Mouse (Mus musculus): ENCODE results near the gene Gm21970. TPM values are rescaled to one million over a fixed set of nuclear protein-coding genes. Genes with fewer than 3 reads are reported as not detected.

Gene Gm21970
- polyA plus RNA-seq, 1 experiment = 0.26 TPM

GRCm38 (mm10) chr16:91401569-91402165, 10.1 kb downstream of the Gm21970 start:
- DNase-seq (ENCODE audit: low spot score) = no peak

GRCm38 (mm10) chr16:91403784-91404183, 12.3 kb downstream of the Gm21970 start:
- DNase-seq (ENCODE audit: low spot score) = no peak

GRCm38 (mm10) chr16:91404187-91404586, 12.7 kb downstream of the Gm21970 start:
- no peak for DNase-seq (ENCODE audit: low spot score)

GRCm38 (mm10) chr16:91404828-91405577, 13.5 kb downstream of the Gm21970 start:
- no peak for DNase-seq (ENCODE audit: low spot score)

GRCm38 (mm10) chr16:91405640-91406584, 14.4 kb downstream of the Gm21970 start, which contains the start of gene Il10rb:
Il10rb (plus strand) TSS chr16:91406164.
- DNase-seq (ENCODE audit: low spot score) = peak; percentile 70

- no peak for DNase-seq (ENCODE audit: low spot score)
Measured at GRCm38 (mm10) chr16:91406585-91407220, 15.2 kb downstream of the Gm21970 start.

GRCm38 (mm10) chr16:91413102-91413844, 21.8 kb downstream of the Gm21970 start:
- DNase-seq (ENCODE audit: low spot score) = no peak

DNA sequence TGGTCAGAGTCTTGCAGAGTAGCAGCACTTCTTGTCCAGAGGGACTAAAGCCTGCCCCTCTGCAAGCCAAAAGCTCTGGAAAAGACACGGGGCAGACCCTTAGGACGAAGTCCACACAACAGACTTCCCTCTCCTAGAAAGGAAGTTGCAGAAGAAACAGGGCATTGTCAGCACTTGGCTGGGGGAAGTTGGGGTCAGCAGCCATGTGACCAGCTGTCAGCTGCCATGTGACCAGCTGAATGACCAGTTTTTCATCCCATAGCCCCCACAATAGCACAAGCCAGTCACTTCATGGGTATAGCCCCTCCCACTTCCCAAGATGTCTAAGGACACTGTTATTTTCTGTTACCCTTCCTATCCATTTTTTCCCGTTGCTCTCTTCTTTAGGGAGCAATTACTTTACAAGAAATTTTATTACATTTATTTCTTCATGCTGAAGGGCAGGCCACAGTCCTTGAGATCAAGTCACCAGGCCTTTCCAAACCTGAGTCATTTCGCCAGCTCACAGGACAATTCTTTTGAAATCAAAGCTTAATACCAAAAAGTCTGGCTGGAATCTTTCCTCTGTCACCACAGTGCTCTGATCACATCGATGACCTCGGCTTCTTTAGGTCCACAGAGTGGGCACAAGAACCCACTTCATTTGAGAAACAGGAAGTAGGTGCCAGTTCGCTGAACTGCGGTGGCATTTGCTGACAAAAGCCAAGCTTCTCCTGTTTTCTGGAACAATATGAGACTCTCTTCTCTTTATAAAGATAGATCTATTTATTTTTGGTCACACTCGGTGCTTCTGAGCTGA, 24.1 kb downstream of the Gm21970 start:
- DNase-seq (ENCODE audit: low spot score) = no peak

DNA sequence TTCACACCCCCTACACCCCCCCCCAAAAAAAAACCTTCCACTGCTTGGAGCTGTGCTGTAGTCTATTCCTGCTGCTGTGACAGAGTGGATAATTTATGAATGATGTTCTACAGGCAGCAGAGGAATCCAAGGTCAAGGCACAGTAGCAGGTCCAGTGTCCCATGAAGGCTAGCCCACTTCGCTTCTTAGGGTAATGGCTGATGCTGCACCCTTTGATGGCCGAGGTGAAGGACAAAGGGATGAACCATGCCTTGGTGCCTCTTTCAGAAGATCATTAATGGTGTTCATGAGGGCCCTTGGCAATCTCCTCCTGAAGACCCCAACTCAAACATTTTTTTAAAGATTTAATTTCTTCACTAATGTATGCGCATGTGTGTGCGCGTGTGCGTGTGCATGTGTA, 24.8 kb downstream of the Gm21970 start:
- no peak for DNase-seq (ENCODE audit: low spot score)

DNA sequence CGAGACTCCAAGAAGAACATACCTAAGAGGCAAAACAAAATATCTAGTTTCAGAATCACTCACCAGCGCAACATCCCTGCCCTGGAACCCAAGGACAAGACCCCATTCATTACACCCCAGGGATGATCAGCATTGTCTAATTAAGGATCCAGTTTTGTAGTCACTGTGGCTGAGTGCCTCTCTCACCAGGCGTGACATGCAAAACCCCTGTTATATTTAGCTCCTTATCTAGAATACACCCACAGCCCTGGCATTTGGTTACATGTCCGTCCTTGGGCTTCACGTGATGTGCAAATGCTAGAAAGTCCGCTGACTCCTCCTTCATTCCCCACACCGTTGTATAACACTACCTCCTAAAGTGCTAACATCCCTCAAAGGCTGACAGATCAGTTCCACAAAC, 25.4 kb downstream of the Gm21970 start:
- no peak for DNase-seq (ENCODE audit: low spot score)

GRCm38 (mm10) chr16:91418531-91418930, 27.0 kb downstream of the Gm21970 start:
- no peak for DNase-seq (ENCODE audit: low spot score)

- no peak for DNase-seq (ENCODE audit: low spot score)
Measured at GRCm38 (mm10) chr16:91425816-91426215, 34.3 kb downstream of the Gm21970 start.

- no peak for DNase-seq (ENCODE audit: low spot score)
Measured at GRCm38 (mm10) chr16:91426586-91426985, 35.1 kb downstream of the Gm21970 start.

- DNase-seq (ENCODE audit: low spot score) = no peak
Measured at GRCm38 (mm10) chr16:91427461-91427860, 35.9 kb downstream of the Gm21970 start.

DNA sequence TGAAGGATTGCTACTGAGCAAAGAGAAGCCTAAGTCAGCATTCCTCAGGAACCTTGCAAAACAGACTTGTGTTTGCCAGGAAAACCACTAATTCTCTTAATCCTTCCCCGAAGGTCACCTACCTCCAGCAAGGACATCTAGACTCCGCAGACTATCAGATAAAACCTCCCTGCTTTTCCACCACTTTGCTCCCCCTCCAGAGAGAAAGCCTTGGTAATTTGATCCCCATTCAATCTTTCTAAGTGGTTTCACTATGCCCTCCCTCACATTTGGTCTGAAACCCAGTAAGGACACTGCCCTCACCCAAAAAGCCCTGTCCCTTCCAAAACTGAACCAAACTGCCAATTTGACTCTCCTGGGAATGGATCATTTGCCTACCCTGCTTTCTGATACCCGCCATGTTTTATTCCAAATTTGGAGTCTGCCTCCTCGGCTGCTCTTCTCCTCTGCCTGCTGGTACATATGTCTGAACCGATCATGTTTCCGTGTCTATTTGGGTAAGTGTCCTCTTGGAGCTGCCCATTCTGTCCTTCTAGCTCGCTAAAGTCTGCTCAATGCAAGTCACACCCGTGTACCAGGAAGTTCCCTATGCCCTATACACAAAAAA, 36.8 kb downstream of the Gm21970 start:
- no peak for DNase-seq (ENCODE audit: low spot score)

GRCm38 (mm10) chr16:91432720-91433328, 41.3 kb downstream of the Gm21970 start:
- no peak for DNase-seq (ENCODE audit: low spot score)

DNA sequence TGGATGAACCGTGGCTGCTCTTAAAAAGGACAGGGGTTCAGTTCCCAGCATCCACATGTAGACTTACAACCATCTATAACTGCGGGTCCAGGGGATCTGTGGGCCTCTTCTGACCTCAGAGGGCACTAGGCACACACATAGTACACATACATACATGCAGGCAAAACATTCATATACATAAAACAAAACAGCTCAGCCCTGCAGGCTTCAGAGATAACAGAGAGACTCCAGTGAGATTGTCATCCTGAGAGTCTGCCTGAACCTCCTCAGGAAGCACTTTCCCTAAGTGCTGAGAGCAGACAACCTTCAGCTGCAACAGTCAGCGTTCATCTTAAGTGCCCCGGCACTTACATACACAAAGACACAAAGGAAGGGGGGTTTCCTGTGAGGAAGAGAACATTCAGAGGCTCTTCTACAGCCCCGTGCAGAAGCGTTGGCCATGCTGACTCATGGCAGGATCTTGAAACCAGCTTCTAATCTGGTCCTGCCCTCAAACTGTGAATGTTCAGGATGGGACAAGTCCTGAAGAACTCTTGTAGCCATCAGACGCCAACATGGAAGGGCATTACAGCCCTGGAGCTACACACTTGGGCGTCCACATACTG, 41.9 kb downstream of the Gm21970 start:
- no peak for DNase-seq (ENCODE audit: low spot score)

- DNase-seq (ENCODE audit: low spot score) = no peak
Measured at GRCm38 (mm10) chr16:91434119-91434518, 42.6 kb downstream of the Gm21970 start.

- DNase-seq (ENCODE audit: low spot score) = no peak
Measured at GRCm38 (mm10) chr16:91438081-91438480, 46.6 kb downstream of the Gm21970 start.

All from urinary bladder, adult 2 months (tissue).